Mouse (Mus musculus) kidney, postnatal 0 days (tissue): ENCODE measurements around the gene Tmem170. TPM values are rescaled to one million over a fixed set of nuclear protein-coding genes. Genes with fewer than 3 reads are reported as not detected.

Experiments used
- ATAC-seq: fragments of 200-750 bp; cut with Nextera tagmentation; replicated peaks from 2 replicates; pipeline ENCODE4 v1.8.0; 2017; ENCODE audit warnings: low read depth, moderate number of reproducible peaks, moderate TSS enrichment, moderate library complexity; ENCODE audit not compliant: low FRiP score
- DNase-seq: peaks from one replicate; pipeline ENCODE4 v3.0.0-alpha.2; 2016; ENCODE audit warnings: low spot score
- H3K27ac ChIP-seq: fragments of 300-500 bp; sonication (generic); 2 replicates; pipeline ENCODE4 v1.5.1; 2014; ENCODE audit warnings: mild to moderate bottlenecking
- H3K27me3 ChIP-seq: fragments of 300-500 bp; sonication (generic); 2 replicates; pipeline ENCODE4 v1.6.1; 2014; ENCODE audit warnings: low read length, mixed read lengths; ENCODE audit not compliant: insufficient read depth
- H3K36me3 ChIP-seq: fragments of 300-500 bp; sonication (generic); 2 replicates; pipeline ENCODE4 v1.6.1; 2014; ENCODE audit warnings: low read length, mixed read lengths; ENCODE audit not compliant: insufficient read depth
- H3K4me1 ChIP-seq: fragments of 300-500 bp; sonication (generic); replicated peaks from 2 replicates; pipeline ENCODE4 v1.6.1; 2014; ENCODE audit warnings: antibody characterized with exemption, low read length, mixed read lengths; ENCODE audit not compliant: insufficient read depth
- H3K4me2 ChIP-seq: fragments of 300-500 bp; sonication (generic); 2 replicates; pipeline ENCODE4 v1.6.1; 2014; ENCODE audit warnings: mild to moderate bottlenecking, low read length, moderate library complexity, mixed read lengths
- H3K4me3 ChIP-seq: fragments of 300-500 bp; sonication (generic); replicated peaks from 2 replicates; pipeline ENCODE4 v1.5.1; 2014; ENCODE audit warnings: low read depth, low read length
- H3K9ac ChIP-seq: fragments of 300-500 bp; sonication (generic); 2 replicates; pipeline ENCODE4 v1.6.1; 2014; ENCODE audit warnings: low read depth, low read length
- H3K9me3 ChIP-seq: fragments of 300-500 bp; sonication (generic); replicated peaks from 2 replicates; pipeline ENCODE4 v1.6.1; 2016; ENCODE audit warnings: low read length, inconsistent platforms, mixed read lengths
- CTCF ChIP-seq: IDR thresholded peaks from 2 replicates; pipeline ENCODE4 v1.5.1; 2016; ENCODE audit warnings: antibody characterized with exemption, low read depth, mild to moderate bottlenecking, moderate library complexity
- WGBS: fragments of 180-500 bp; shearing (Covaris S2); extraction: QIAGEN DNeasy Blood & Tissue Kit; methylation state at CpG from one replicate; pipeline ENCODE4 v1.1.7; 2014; 5-methylcytosine and 5-hydroxymethylcytosine counted together
- polyA plus RNA-seq: library from polyadenylated mRNA; unstranded; fragments of >200 nt; fragmentation: Nextera tagmentation; extraction: Ambion mirVana; gene quantifications from 2 replicates; pipeline ENCODE4 v1.2.1, GENCODE M21; 2015

Tmem170 gene
- polyA plus RNA-seq, 1 experiment from 2014 or later, result 15.1 TPM

GRCm38 (mm10) chr8:111883615-111884014 lies 7.1 kb upstream of the Tmem170 start:
- Histone ChIP-seq H3K4me1 (0 out of 2 replicates have a peak, but pooled peaks cover 7% of the 10 kb centered on the region), H3K27ac (no peak overlapping the region), H3K9ac (no peak overlapping the region), H3K36me3 (no peaks in the 10 kb centered on the region), H3K27me3 (no peaks in the 10 kb centered on the region), H3K4me3 (no peak overlapping the region), H3K9me3 (no peaks in the 10 kb centered on the region), H3K4me2 (no peak overlapping the region)
- WGBS, result 92% methylated on average over 4 of the region's 4 CpGs
- no peak for TF ChIP-seq CTCF
- DNase-seq, result no peak
- no peak for ATAC-seq

GRCm38 (mm10) chr8:111881591-111881990 lies 5.0 kb upstream of the Tmem170 start:
- no peak overlapping the region for H3K4me2 ChIP-seq
- H3K4me3 ChIP-seq, result no peak overlapping the region
- no peaks in the 10 kb centered on the region for H3K9me3 ChIP-seq
- TF ChIP-seq CTCF, result peak; percentile 88
- H3K36me3 ChIP-seq, result no peaks in the 10 kb centered on the region
- ATAC-seq, result no peak
- no peaks in the 10 kb centered on the region for H3K27me3 ChIP-seq
- WGBS, result 0% methylated on average over 2 of the region's 2 CpGs
- no peak overlapping the region for H3K27ac ChIP-seq
- H3K4me1 ChIP-seq, result no peaks in the 10 kb centered on the region
- peak; percentile 77 for DNase-seq
- no peak overlapping the region for H3K9ac ChIP-seq

GRCm38 (mm10) chr8:111877711-111878110 lies 1.2 kb upstream of the Tmem170 start:
- Histone ChIP-seq H3K27me3 (no peaks in the 10 kb centered on the region), H3K27ac (no peak overlapping the region), H3K9ac (no peak overlapping the region), H3K4me3 (no peak overlapping the region), H3K36me3 (no peaks in the 10 kb centered on the region), H3K4me2 (no peak overlapping the region), H3K9me3 (no peaks in the 10 kb centered on the region), H3K4me1 (0 out of 2 replicates have a peak, but pooled peaks cover 3% of the 10 kb centered on the region)
- WGBS, result 69% methylated on average over 9 of the region's 9 CpGs
- DNase-seq (no peak), ATAC-seq (no peak)
- TF ChIP-seq CTCF, result no peak

- Histone ChIP-seq H3K4me2 (peak overlapping the region; percentile 84), H3K27ac (peak overlapping the region; percentile 85), H3K27me3 (no peaks in the 10 kb centered on the region), H3K4me3 (peak overlapping the region; percentile 82), H3K9me3 (no peaks in the 10 kb centered on the region), H3K4me1 (0 out of 2 replicates have a peak, but pooled peaks cover 3% of the 10 kb centered on the region), H3K36me3 (no peaks in the 10 kb centered on the region), H3K9ac (peak overlapping the region; percentile 75)
- 5% methylated on average over 9 of the region's 9 CpGs for WGBS
- DNase-seq, result no peak
- TF ChIP-seq CTCF, result no peak
- ATAC-seq, result no peak
These were observed 792 bp downstream of the Tmem170 start for GRCm38 (mm10) chr8:111875758-111876157.

- Histone ChIP-seq H3K9ac (no peak overlapping the region), H3K27ac (no peak overlapping the region), H3K9me3 (no peaks in the 10 kb centered on the region), H3K27me3 (no peaks in the 10 kb centered on the region), H3K4me1 (0 out of 2 replicates have a peak, but pooled peaks cover 3% of the 10 kb centered on the region), H3K4me3 (no peak overlapping the region), H3K36me3 (no peaks in the 10 kb centered on the region), H3K4me2 (no peak overlapping the region)
- WGBS, result 92% methylated on average over 3 of the region's 3 CpGs
- no peak for TF ChIP-seq CTCF
- no peak for ATAC-seq
- no peak for DNase-seq
These were observed 5.3 kb downstream of the Tmem170 start for GRCm38 (mm10) chr8:111871278-111871677.

GRCm38 (mm10) chr8:111870379-111870778 lies 6.2 kb downstream of the Tmem170 start:
- Histone ChIP-seq H3K9ac (no peak overlapping the region), H3K27me3 (no peaks in the 10 kb centered on the region), H3K4me3 (no peak overlapping the region), H3K4me1 (0 out of 2 replicates have a peak, but pooled peaks cover 2% of the 10 kb centered on the region), H3K4me2 (no peak overlapping the region), H3K9me3 (no peaks in the 10 kb centered on the region), H3K36me3 (no peaks in the 10 kb centered on the region), H3K27ac (no peak overlapping the region)
- no peak for DNase-seq
- 81% methylated on average over 3 of the region's 3 CpGs for WGBS
- no peak for ATAC-seq
- no peak for TF ChIP-seq CTCF

GRCm38 (mm10) chr8:111868664-111869063 lies 7.9 kb downstream of the Tmem170 start:
- no peak for ATAC-seq
- Histone ChIP-seq H3K9ac (no peak overlapping the region), H3K4me3 (no peak overlapping the region), H3K36me3 (no peaks in the 10 kb centered on the region), H3K9me3 (no peaks in the 10 kb centered on the region), H3K27ac (no peak overlapping the region), H3K4me2 (no peak overlapping the region), H3K4me1 (no peaks in the 10 kb centered on the region), H3K27me3 (no peaks in the 10 kb centered on the region)
- DNase-seq, result no peak
- 24% methylated on average over 2 of the region's 2 CpGs for WGBS
- no peak for TF ChIP-seq CTCF
